Mouse (Mus musculus) erythroblast, embryonic 14.5 days (primary cell): ENCODE measurements at regions not wholly inside any gene's neighbourhood (a gene's known extent, or its start where the extent isn't known, plus 50 kb on each side); places are given as distances from the start of the nearest gene placed in this dataset.

Experiments
- GATA1 ChIP-seq: IDR thresholded peaks from 2 replicates; pipeline ENCODE4 v1.6.1; 2012; ENCODE audit warnings: low read length, inconsistent platforms, mixed read lengths
- TAL1 ChIP-seq: IDR thresholded peaks from 3 replicates; pipeline ENCODE4 v1.6.1; 2012; ENCODE audit warnings: low read length, inconsistent platforms, mixed read lengths

DNA sequence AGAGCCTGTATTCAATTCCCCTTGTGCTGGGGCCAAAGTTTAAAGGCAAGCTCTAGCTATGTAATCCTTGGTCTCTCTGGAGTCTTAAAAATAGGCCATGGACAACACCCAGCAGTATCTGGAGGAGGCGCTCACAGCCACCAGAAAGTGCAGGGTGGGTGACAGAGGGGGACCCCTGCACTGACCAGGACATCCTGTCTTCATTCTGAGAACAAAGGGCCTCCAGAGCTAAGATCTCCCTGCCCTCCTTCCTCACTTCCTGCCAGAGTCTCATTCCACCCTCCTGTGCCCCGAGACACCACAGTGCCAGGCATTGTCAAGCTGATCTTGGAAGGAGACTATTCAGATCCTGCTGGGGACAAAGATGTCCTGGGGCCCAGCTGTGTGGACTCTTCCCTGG lies 273.8 kb downstream of the Ajap1 start:
- TF ChIP-seq TAL1 (no peak), GATA1 (no peak)
